ENCODE assay signal across 31 mouse cellular contexts in the genomic region with DNA sequence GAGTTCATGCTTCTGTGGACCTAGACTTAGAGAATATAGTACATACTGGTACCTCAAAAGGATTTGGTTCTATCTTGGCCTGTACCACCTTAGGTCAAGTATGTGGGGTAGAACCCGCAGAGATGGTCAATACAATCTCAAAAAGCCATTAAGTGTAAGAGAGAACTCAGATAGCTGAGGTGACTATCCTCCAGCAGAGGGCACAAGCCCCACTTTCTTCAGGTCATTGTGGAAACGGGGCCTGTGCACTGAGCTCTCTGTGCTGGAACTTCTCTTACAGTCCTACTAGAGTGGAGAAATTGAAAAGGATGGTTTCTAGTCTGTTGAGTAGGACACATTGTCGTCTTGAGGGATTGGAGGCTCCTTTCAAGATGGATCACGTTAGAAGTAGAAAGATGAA. TPM values are rescaled to one million over a fixed set of nuclear protein-coding genes. Genes with fewer than 3 reads are reported as not detected.
A peak's percentile ranks its signal among the peaks of the same experiment; 100 is the strongest.
DNase-seq lines count a peak whose midpoint lies in the region; ATAC-seq and TF ChIP-seq lines count a peak whose summit lies in the region.
"Had no signal": no experiment of that assay in that cellular context is flagged by ENCODE, and none has a peak within 500 bp of the region (broad histone marks: within the 10 kb centered on the region; RNA-seq: fewer than 3 reads in every experiment).

No protein-coding gene starts in this region.

- H3K4me3 ChIP-seq in hindbrain, postnatal 0 days (ENCODE audit: low read length), result no peak overlapping the region
- H3K4me3 ChIP-seq in hindbrain, embryonic 13.5 days, result no peak overlapping the region
- no peak overlapping the region for H3K4me3 ChIP-seq in midbrain, embryonic 11.5 days (ENCODE audit: low read depth, low read length)
- H3K4me3 ChIP-seq in midbrain, embryonic 14.5 days (replicated peaks; ENCODE audit: low read depth, low read length), result no peak overlapping the region
- no peak overlapping the region for H3K4me3 ChIP-seq in E14TG2a.4 (replicated peaks; ENCODE audit: low read length)
- H3K4me3 ChIP-seq: embryonic facial prominence, embryonic 12.5 days; heart, embryonic 13.5 days; hindbrain, embryonic 15.5 days; left cerebral cortex, adult 2 months; limb, embryonic 12.5 days; megakaryocyte, embryonic 14.5 days; myocyte; neural tube, embryonic 13.5 days had no signal

- WGBS in hindbrain, postnatal 0 days, result 82% methylated on average over 4 of the region's 4 CpGs
- WGBS in hindbrain, embryonic 13.5 days, result 81% methylated on average over 4 of the region's 4 CpGs
- WGBS in midbrain, embryonic 11.5 days, result 75% methylated on average over 4 of the region's 4 CpGs
- 79% methylated on average over 4 of the region's 4 CpGs for WGBS in midbrain, embryonic 14.5 days

- no peaks in the 10 kb centered on the region for H3K36me3 ChIP-seq in hindbrain, postnatal 0 days (ENCODE audit: insufficient read depth, low read length)
- H3K36me3 ChIP-seq in hindbrain, embryonic 13.5 days, result no peaks in the 10 kb centered on the region
- no peaks in the 10 kb centered on the region for H3K36me3 ChIP-seq in midbrain, embryonic 11.5 days (ENCODE audit: control insufficient read depth, insufficient read depth, low read length)
- H3K36me3 ChIP-seq in midbrain, embryonic 14.5 days (ENCODE audit: control insufficient read depth, insufficient read depth, low read length), result no peaks in the 10 kb centered on the region
- H3K36me3 ChIP-seq in E14TG2a.4 (ENCODE audit: insufficient read depth, low read length), result no peaks in the 10 kb centered on the region
- H3K36me3 ChIP-seq: embryonic facial prominence, embryonic 12.5 days; heart, embryonic 13.5 days; hindbrain, embryonic 15.5 days; limb, embryonic 12.5 days; neural tube, embryonic 13.5 days had no signal

- no peak for ATAC-seq in hindbrain, postnatal 0 days
- ATAC-seq in hindbrain, embryonic 13.5 days (ENCODE audit: low FRiP score), result no peak
- ATAC-seq in midbrain, embryonic 11.5 days (ENCODE audit: low FRiP score), result no peak
- no peak for ATAC-seq in midbrain, embryonic 14.5 days (ENCODE audit: low FRiP score, low TSS enrichment)
- 0 out of 2 replicates have a peak, but pooled peaks have one; percentile 51 for ATAC-seq in common myeloid progenitor, adult 5-6 weeks (replicated peaks; ENCODE audit: low read depth, poor library complexity, severe bottlenecking)
- ATAC-seq: forebrain, embryonic 14.5 days; midbrain, embryonic 16.5 days; Patski had no signal

- no peaks in the 10 kb centered on the region for H3K4me1 ChIP-seq in hindbrain, postnatal 0 days (ENCODE audit: insufficient read depth, low read length)
- H3K4me1 ChIP-seq in hindbrain, embryonic 13.5 days (replicated peaks), result no peaks in the 10 kb centered on the region
- no peaks in the 10 kb centered on the region for H3K4me1 ChIP-seq in midbrain, embryonic 11.5 days (ENCODE audit: control insufficient read depth, insufficient read depth, low read length)
- no peaks in the 10 kb centered on the region for H3K4me1 ChIP-seq in midbrain, embryonic 14.5 days (ENCODE audit: control insufficient read depth, insufficient read depth, low read length)
- H3K4me1 ChIP-seq in E14TG2a.4 (replicated peaks; ENCODE audit: low read depth, low read length), result peaks cover 21% of the 10 kb centered on the region
- H3K4me1 ChIP-seq: embryonic facial prominence, embryonic 12.5 days; heart, embryonic 13.5 days; hindbrain, embryonic 15.5 days; limb, embryonic 12.5 days; neural tube, embryonic 13.5 days had no signal

- H3K9me3 ChIP-seq in hindbrain, postnatal 0 days (ENCODE audit: low read length), result no peaks in the 10 kb centered on the region
- no peaks in the 10 kb centered on the region for H3K9me3 ChIP-seq in hindbrain, embryonic 13.5 days
- no peaks in the 10 kb centered on the region for H3K9me3 ChIP-seq in midbrain, embryonic 11.5 days (ENCODE audit: control insufficient read depth, low read length)
- no peaks in the 10 kb centered on the region for H3K9me3 ChIP-seq in midbrain, embryonic 14.5 days (ENCODE audit: control insufficient read depth, low read length)
- H3K9me3 ChIP-seq in E14TG2a.4 (ENCODE audit: low read length), result no peaks in the 10 kb centered on the region
- H3K9me3 ChIP-seq: embryonic facial prominence, embryonic 12.5 days; heart, embryonic 13.5 days; hindbrain, embryonic 15.5 days; limb, embryonic 12.5 days; neural tube, embryonic 13.5 days had no signal

- no peak overlapping the region for H3K4me2 ChIP-seq in hindbrain, postnatal 0 days (ENCODE audit: low read depth, low read length)
- H3K4me2 ChIP-seq in hindbrain, embryonic 13.5 days, result no peak overlapping the region
- H3K4me2 ChIP-seq in midbrain, embryonic 11.5 days, result no peak overlapping the region
- H3K4me2 ChIP-seq in midbrain, embryonic 14.5 days (ENCODE audit: low read length), result no peak overlapping the region
- H3K4me2 ChIP-seq: embryonic facial prominence, embryonic 12.5 days; heart, embryonic 13.5 days; hindbrain, embryonic 15.5 days; limb, embryonic 12.5 days; liver, embryonic 11.5 days; neural tube, embryonic 13.5 days had no signal

- TF ChIP-seq CTCF in hindbrain, postnatal 0 days (IDR thresholded peaks at IDR 0.05; ENCODE audit: low read depth), result 0 out of 2 replicates have a peak, but pooled peaks have one; percentile 3
- 0 out of 2 replicates have a peak, but pooled peaks have one; percentile 10 for TF ChIP-seq CTCF in E14TG2a.4 (conservative IDR thresholded peaks at IDR 0.05; ENCODE audit: low read length)

- no peaks in the 10 kb centered on the region for H3K27me3 ChIP-seq in hindbrain, postnatal 0 days (ENCODE audit: insufficient read depth, low read length)
- no peaks in the 10 kb centered on the region for H3K27me3 ChIP-seq in hindbrain, embryonic 13.5 days
- no peaks in the 10 kb centered on the region for H3K27me3 ChIP-seq in midbrain, embryonic 11.5 days (ENCODE audit: control insufficient read depth, insufficient read depth, low read length)
- H3K27me3 ChIP-seq in midbrain, embryonic 14.5 days (ENCODE audit: control insufficient read depth, insufficient read depth, low read length), result no peaks in the 10 kb centered on the region
- H3K27me3 ChIP-seq in E14TG2a.4 (ENCODE audit: insufficient read depth, low read length), result peaks cover 8% of the 10 kb centered on the region
- H3K27me3 ChIP-seq: embryonic facial prominence, embryonic 12.5 days; heart, embryonic 13.5 days; hindbrain, embryonic 15.5 days; limb, embryonic 12.5 days; neural tube, embryonic 13.5 days; Patski had no signal

- no peak overlapping the region for H3K9ac ChIP-seq in hindbrain, postnatal 0 days (replicated peaks; ENCODE audit: low read length)
- H3K9ac ChIP-seq in hindbrain, embryonic 13.5 days, result no peak overlapping the region
- H3K9ac ChIP-seq in midbrain, embryonic 11.5 days (ENCODE audit: low read length), result no peak overlapping the region
- no peak overlapping the region for H3K9ac ChIP-seq in midbrain, embryonic 14.5 days (replicated peaks; ENCODE audit: low read length)
- H3K9ac ChIP-seq: embryonic facial prominence, embryonic 12.5 days; heart, embryonic 13.5 days; hindbrain, embryonic 15.5 days; limb, embryonic 12.5 days; neural tube, embryonic 13.5 days had no signal

- no peak overlapping the region for H3K27ac ChIP-seq in hindbrain, postnatal 0 days
- no peak overlapping the region for H3K27ac ChIP-seq in hindbrain, embryonic 13.5 days
- no peak overlapping the region for H3K27ac ChIP-seq in midbrain, embryonic 11.5 days (ENCODE audit: low read depth, low read length)
- no peak overlapping the region for H3K27ac ChIP-seq in midbrain, embryonic 14.5 days (replicated peaks; ENCODE audit: low read depth, low read length)
- H3K27ac ChIP-seq: embryonic facial prominence, embryonic 12.5 days; heart, embryonic 13.5 days; hindbrain, embryonic 15.5 days; left cerebral cortex, adult 2 months; limb, embryonic 12.5 days; neural tube, embryonic 13.5 days had no signal

- DNase-seq in hindbrain, postnatal 0 days (ENCODE audit: low spot score), result no peak
- DNase-seq in midbrain, embryonic 11.5 days (ENCODE audit: low spot score, missing footprints), result peak; percentile 47
- DNase-seq in midbrain, embryonic 14.5 days, result no peak
- no peak for DNase-seq in gastrocnemius, adult 8-10 months (ENCODE audit: low spot score in 2 of 2)
- no peak for DNase-seq in B cell, adult 2 months
- DNase-seq: cerebellum, adult 9-10 months; cerebellum, postnatal 36 days; embryo, embryonic 11 days; gastrocnemius, postnatal 36 days; heart, adult 18-20 months; heart, postnatal 10 days; kidney, adult 8-10 months; kidney, postnatal 14 days; lung, postnatal 4 days; right cerebral cortex, postnatal 4 days; thymus, postnatal 4 days had no signal

RNA-seq across cellular contexts. Expression of a gene that starts 35.6 kb away (rescaled TPM):
- 21.1 and 22.8 TPM in 2 replicates for total RNA-seq in hindbrain, postnatal 0 days (2014; rRNA removed)
- polyA plus RNA-seq in hindbrain, postnatal 0 days (2015; fragmentation: Nextera tagmentation; extraction: Ambion mirVana), result 7.7 and 8.0 TPM in 2 replicates
- polyA plus RNA-seq in hindbrain, embryonic 13.5 days (2015; fragmentation: Nextera tagmentation; extraction: Ambion mirVana), result 17.4 and 17.9 TPM in 2 replicates
- polyA plus RNA-seq in midbrain, embryonic 11.5 days (2014; fragmentation: Nextera tagmentation; extraction: Ambion mirVana), result 17.4 and 17.6 TPM in 2 replicates
- polyA plus RNA-seq in midbrain, embryonic 14.5 days (2014; fragmentation: Nextera tagmentation; extraction: Ambion mirVana), result 18.6 and 28.5 TPM in 2 replicates
- total RNA-seq in common myeloid progenitor, adult 5-6 weeks (2017), result 31.7 and 32.9 TPM in 2 replicates
- total RNA-seq in gastrocnemius, adult 8-10 months (2022), result 10 to 100 TPM; 21.1 to 25.7 (median 21.9) TPM

RNA-seq across cellular contexts. Expression of a gene that starts 35.7 kb away (rescaled TPM):
- total RNA-seq in hindbrain, postnatal 0 days (2014; rRNA removed), result 19.4 and 26.5 TPM in 2 replicates
- 25.3 and 28.0 TPM in 2 replicates for polyA plus RNA-seq in hindbrain, postnatal 0 days (2015; fragmentation: Nextera tagmentation; extraction: Ambion mirVana)
- polyA plus RNA-seq in hindbrain, embryonic 13.5 days (2015; fragmentation: Nextera tagmentation; extraction: Ambion mirVana), result 35.6 and 39.3 TPM in 2 replicates
- 176 and 181 TPM in 2 replicates for polyA plus RNA-seq in midbrain, embryonic 11.5 days (2014; fragmentation: Nextera tagmentation; extraction: Ambion mirVana)
- 19.4 and 39.0 TPM in 2 replicates for polyA plus RNA-seq in midbrain, embryonic 14.5 days (2014; fragmentation: Nextera tagmentation; extraction: Ambion mirVana)
- 62.4 and 88.1 TPM in 2 replicates for total RNA-seq in common myeloid progenitor, adult 5-6 weeks (2017)
- 10 to 100 TPM; 27.2 to 32.5 (median 28.7) TPM for total RNA-seq in gastrocnemius, adult 8-10 months (2022)
